Mouse (Mus musculus) MEL (cell line): ENCODE data around the gene Trnau1ap. TPM values are rescaled to one million over a fixed set of nuclear protein-coding genes. Genes with fewer than 3 reads are reported as not detected.

Experiments used
- DNase-seq: peaks from one replicate; pipeline ENCODE4 v3.0.0; 2011; ENCODE audit warnings: low read depth, low spot score
- H3K27ac ChIP-seq: 2 replicates; pipeline ENCODE4 v1.5.1; 2012; ENCODE audit warnings: low read depth, mild to moderate bottlenecking, control low read depth, low read length, moderate library complexity; ENCODE audit not compliant: control insufficient read depth
- H3K27me3 ChIP-seq, 2 experiments: fragments of 150-350 bp in 1 of 2; sonication (generic) in 1 of 2; 2 replicates each; pipeline ENCODE4 v1.6.1; 2012; ENCODE audit warnings: low read length in 2 of 2, mild to moderate bottlenecking in 2 of 2, improper control_type of control experiment in 1 of 2, moderate library complexity in 1 of 2; ENCODE audit not compliant: insufficient read depth in 2 of 2, control insufficient read depth in 1 of 2
- H3K36me3 ChIP-seq, 2 experiments: 2 replicates each; pipeline ENCODE4 v1.6.1; 2012 to 2014; ENCODE audit warnings: low read length in 2 of 2, improper control_type of control experiment in 1 of 2, inconsistent platforms in 1 of 2, mild to moderate bottlenecking in 1 of 2; ENCODE audit not compliant: insufficient read depth in 2 of 2, control insufficient read depth in 1 of 2
- H3K4me1 ChIP-seq, 2 experiments: fragments of 150-350 bp in 1 of 2; sonication (generic) in 1 of 2; 2 replicates each; pipeline ENCODE4 v1.6.1; 2012; ENCODE audit warnings: low read length in 2 of 2, improper control_type of control experiment in 1 of 2, mild to moderate bottlenecking in 1 of 2; ENCODE audit not compliant: insufficient read depth in 2 of 2, control insufficient read depth in 1 of 2
- H3K4me3 ChIP-seq, 2 experiments: fragments of 150-350 bp in 1 of 2; sonication (generic) in 1 of 2; 2 replicates each; pipeline ENCODE4 v1.5.1; 2012; ENCODE audit warnings: low read depth in 2 of 2, low read length in 2 of 2, mild to moderate bottlenecking in 2 of 2, moderate library complexity in 2 of 2, control low read depth in 1 of 2, improper control_type of control experiment in 1 of 2; ENCODE audit not compliant: control insufficient read depth in 1 of 2, insufficient read depth in 1 of 2
- H3K79me2 ChIP-seq: 2 replicates; pipeline ENCODE4 v1.6.1; 2012; ENCODE audit warnings: mild to moderate bottlenecking, low read length, moderate library complexity; ENCODE audit not compliant: control insufficient read depth, poor library complexity, insufficient read depth
- H3K9ac ChIP-seq: 2 replicates; pipeline ENCODE4 v1.6.1; 2012; ENCODE audit warnings: low read depth, mild to moderate bottlenecking, control low read depth, low read length, moderate library complexity; ENCODE audit not compliant: control insufficient read depth, poor library complexity, severe bottlenecking
- H3K9me3 ChIP-seq: fragments of 150-350 bp; sonication (generic); replicated peaks from 2 replicates; pipeline ENCODE4 v1.6.1; 2012; ENCODE audit warnings: mild to moderate bottlenecking, low read length, improper control_type of control experiment, moderate library complexity; ENCODE audit not compliant: insufficient read depth
- CHD1 ChIP-seq: IDR thresholded peaks from 2 replicates; pipeline ENCODE4 v1.6.1; 2012; ENCODE audit warnings: low read depth, mild to moderate bottlenecking, inconsistent platforms, low read length, improper control_type of control experiment
- E2F4 ChIP-seq: IDR thresholded peaks from 2 replicates; pipeline ENCODE4 v1.6.1; 2011; ENCODE audit warnings: low read depth, low read length, improper control_type of control experiment, borderline replicate concordance
- ETS1 ChIP-seq: IDR thresholded peaks from 2 replicates; pipeline ENCODE4 v1.6.1; 2012; ENCODE audit warnings: low read depth, mild to moderate bottlenecking, inconsistent platforms, low read length, improper control_type of control experiment, moderate library complexity
- GATA1 ChIP-seq: IDR thresholded peaks from 2 replicates; pipeline ENCODE4 v1.6.1; 2011; ENCODE audit warnings: low read depth, low read length, improper control_type of control experiment
- KAT2A ChIP-seq: conservative IDR thresholded peaks from 2 replicates; pipeline ENCODE4 v1.6.1; 2012; ENCODE audit warnings: low read depth, low read length, improper control_type of control experiment, inconsistent platforms
- MAFK ChIP-seq: IDR thresholded peaks from 2 replicates; pipeline ENCODE4 v1.6.1; 2011; ENCODE audit warnings: low read depth, mild to moderate bottlenecking, low read length, improper control_type of control experiment, borderline replicate concordance
- MAX ChIP-seq: IDR thresholded peaks from 2 replicates; pipeline ENCODE4 v1.6.1; 2011; ENCODE audit warnings: low read length, improper control_type of control experiment
- MYC ChIP-seq: IDR thresholded peaks from 2 replicates; pipeline ENCODE4 v1.6.1; 2011; ENCODE audit warnings: low read depth, mild to moderate bottlenecking, low read length, improper control_type of control experiment, moderate library complexity
- NELFE ChIP-seq: IDR thresholded peaks from 2 replicates; pipeline ENCODE4 v1.6.1; 2011; ENCODE audit warnings: low read depth, low read length, improper control_type of control experiment
- NRF1 ChIP-seq: IDR thresholded peaks from 2 replicates; pipeline ENCODE4 v1.6.1; 2014; ENCODE audit warnings: low read depth, mild to moderate bottlenecking, inconsistent platforms, low read length, improper control_type of control experiment, moderate library complexity; ENCODE audit not compliant: poor library complexity, insufficient read depth, severe bottlenecking
- POLR2A ChIP-seq, 2 experiments: IDR thresholded peaks; 2 replicates each; pipeline ENCODE4 v1.6.1; 2011 to 2012; ENCODE audit warnings: low read length in 2 of 2, mild to moderate bottlenecking in 2 of 2, control low read depth in 1 of 2, improper control_type of control experiment in 1 of 2, low read depth in 1 of 2, moderate library complexity in 1 of 2; ENCODE audit not compliant: control insufficient read depth in 1 of 2, insufficient read depth in 1 of 2, poor library complexity in 1 of 2
- RAD21 ChIP-seq: IDR thresholded peaks from 2 replicates; pipeline ENCODE4 v1.6.1; 2011; ENCODE audit warnings: mild to moderate bottlenecking, low read depth, low read length, improper control_type of control experiment
- RCOR1 ChIP-seq: IDR thresholded peaks from 2 replicates; pipeline ENCODE4 v1.6.1; 2012; ENCODE audit warnings: low read depth, mild to moderate bottlenecking, inconsistent platforms, low read length, improper control_type of control experiment
- TBP ChIP-seq: IDR thresholded peaks from 2 replicates; pipeline ENCODE4 v1.8.0; 2011; ENCODE audit warnings: low read depth, low read length, improper control_type of control experiment
- ZMIZ1 ChIP-seq: IDR thresholded peaks from 2 replicates; pipeline ENCODE4 v1.6.1; 2012; ENCODE audit warnings: low read depth, mild to moderate bottlenecking, inconsistent platforms, low read length, improper control_type of control experiment, moderate library complexity
- ZNF384 ChIP-seq: IDR thresholded peaks from 2 replicates; pipeline ENCODE4 v1.6.1; 2012; ENCODE audit warnings: low read depth, mild to moderate bottlenecking, inconsistent platforms, low read length, improper control_type of control experiment
- polyA plus RNA-seq, 2 experiments: library from polyadenylated mRNA; stranded (reverse) in 1 of 2; unstranded in 1 of 2; fragments of >175 nt in 1 of 2; fragments of >200 nt in 1 of 2; gene quantifications; 2 replicates each; pipeline versions ENCODE4 v1.2.1 to v1.2.4; 2012; ENCODE audit warnings: low replicate concordance in 2 of 2, low read depth in 1 of 2; ENCODE audit not compliant: insufficient read length in 2 of 2, insufficient read depth in 1 of 2, missing spikeins in 1 of 2
- total RNA-seq: library from RNA; depleted of rRNA; stranded (reverse); fragments of 300-350 nt; gene quantifications from 2 replicates; pipeline ENCODE4 v1.2.3, GENCODE M21; 2012

Gene Trnau1ap
- total and polyA plus RNA-seq, 3 experiments = 102 to 117 TPM; not detected in 1

GRCm38 (mm10) chr4:132315711-132316110 lies 13.6 kb downstream of the Trnau1ap start:
- Histone ChIP-seq H3K4me1 (0 out of 4 replicates have a peak, but pooled peaks cover 0 to under 1% of the 10 kb centered on the region in 2 experiments), H3K36me3 (peaks cover 3 to 6% of the 10 kb centered on the region in 2 experiments), H3K27ac (no peak overlapping the region), H3K9me3 (no peaks in the 10 kb centered on the region), H3K27me3 (no peaks in the 10 kb centered on the region), H3K9ac (no peak overlapping the region), H3K79me2 (no peaks in the 10 kb centered on the region; the same call in 1 of the 2 replicates), H3K4me3 (no peak overlapping the region)
- no peak for TF ChIP-seq RCOR1
- no peak for TF ChIP-seq RAD21
- TF ChIP-seq TBP = no peak
- no peak for TF ChIP-seq MAX
- TF ChIP-seq MAFK = no peak
- TF ChIP-seq ZMIZ1 = no peak
- TF ChIP-seq E2F4 = no peak
- no peak for TF ChIP-seq KAT2A
- TF ChIP-seq NELFE = no peak
- TF ChIP-seq POLR2A (IDR thresholded peaks at IDR 0.05; ENCODE audit: control insufficient read depth in 1 of 2, insufficient read depth in 1 of 2, low read depth in 1 of 2, low read length in 2 of 2, poor library complexity in 1 of 2) = no peak
- no peak for TF ChIP-seq CHD1
- no peak for TF ChIP-seq ETS1
- no peak for DNase-seq

GRCm38 (mm10) chr4:132312627-132313026 lies 16.7 kb downstream of the Trnau1ap start:
- Histone ChIP-seq H3K27me3 (no peaks in the 10 kb centered on the region), H3K9me3 (no peaks in the 10 kb centered on the region), H3K79me2 (peaks cover 18% of the 10 kb centered on the region), H3K36me3 (peaks cover 10 to 14% of the 10 kb centered on the region in 2 experiments), H3K4me3 (no peak overlapping the region), H3K4me1 (0 out of 4 replicates have a peak, but pooled peaks cover 0 to 3% of the 10 kb centered on the region in 2 experiments), H3K9ac (no peak overlapping the region), H3K27ac (no peak overlapping the region)
- no peak for TF ChIP-seq ETS1
- no peak for TF ChIP-seq E2F4
- TF ChIP-seq MAX = no peak
- TF ChIP-seq MYC = no peak
- TF ChIP-seq ZNF384 = no peak
- TF ChIP-seq NRF1 = no peak
- TF ChIP-seq RAD21 = no peak
- TF ChIP-seq GATA1 = no peak
- DNase-seq = peak; percentile 53
